ENCODE assay signal across 22 mouse cellular contexts in genomic region chr14:23748011-23748410, GRCm38 (mm10).
"Had no signal": no experiment of that assay in that cellular context is flagged by ENCODE, and none has a peak within 500 bp of the region (broad histone marks: within the 10 kb centered on the region; RNA-seq: fewer than 3 reads in every experiment).

No protein-coding gene starts in this region.

- H3K27ac ChIP-seq: heart, adult 2 months; hindbrain, embryonic 10.5 days; hindbrain, embryonic 12.5 days; hindbrain, embryonic 14.5 days; intestine, embryonic 15.5 days; kidney, embryonic 15.5 days; kidney, postnatal 0 days; layer of hippocampus, adult 2 months; left cerebral cortex, adult 2 months; limb, embryonic 10.5 days; limb, embryonic 12.5 days; liver, embryonic 13.5 days; liver, embryonic 15.5 days had no signal

- H3K36me3 ChIP-seq: heart, embryonic 12.5 days; hindbrain, embryonic 10.5 days; hindbrain, embryonic 12.5 days; intestine, embryonic 15.5 days; kidney, embryonic 15.5 days; limb, embryonic 10.5 days; limb, embryonic 12.5 days; liver, embryonic 13.5 days; liver, embryonic 15.5 days had no signal

- H3K9me3 ChIP-seq: heart, embryonic 12.5 days; hindbrain, embryonic 10.5 days; hindbrain, embryonic 12.5 days; intestine, embryonic 15.5 days; kidney, embryonic 15.5 days; limb, embryonic 10.5 days; limb, embryonic 12.5 days; liver, embryonic 13.5 days; liver, embryonic 15.5 days had no signal

- DNase-seq: gastrocnemius, postnatal 14 days; gastrocnemius, postnatal 36 days; heart, adult 2 months; heart, postnatal 10 days; heart, postnatal 4 days; kidney, adult 9 months; kidney, postnatal 4 days; liver; liver, embryonic 13.5 days; liver, postnatal 0 days had no signal

- H3K27me3 ChIP-seq: heart, embryonic 12.5 days; hindbrain, embryonic 12.5 days; intestine, embryonic 15.5 days; kidney, embryonic 15.5 days; liver, embryonic 13.5 days; liver, embryonic 15.5 days had no signal

- H3K4me3 ChIP-seq: heart, adult 2 months; heart, embryonic 12.5 days; hindbrain, embryonic 10.5 days; hindbrain, embryonic 12.5 days; intestine, embryonic 15.5 days; kidney, embryonic 15.5 days; layer of hippocampus, adult 2 months; left cerebral cortex, adult 2 months; limb, embryonic 10.5 days; limb, embryonic 12.5 days; liver, embryonic 13.5 days; liver, embryonic 15.5 days had no signal

- H3K4me1 ChIP-seq: heart, embryonic 12.5 days; hindbrain, embryonic 10.5 days; hindbrain, embryonic 12.5 days; intestine, embryonic 15.5 days; limb, embryonic 10.5 days; limb, embryonic 12.5 days; liver, embryonic 13.5 days; liver, embryonic 15.5 days had no signal
